Mouse (Mus musculus): ENCODE data around the gene Tubgcp2.

Gene Tubgcp2

GRCm38 (mm10) chr7:140047811-140048311 lies 11.4 kb upstream of the Tubgcp2 start:
- DNase-seq (ENCODE audit: low spot score in 2 of 2) = no peak

- DNase-seq (ENCODE audit: low spot score in 2 of 2) = no peak
These were observed 9.1 kb upstream of the Tubgcp2 start for GRCm38 (mm10) chr7:140045546-140045945.

- no peak for DNase-seq (ENCODE audit: low spot score in 2 of 2)
These were observed 6.3 kb upstream of the Tubgcp2 start for GRCm38 (mm10) chr7:140042728-140043127.

GRCm38 (mm10) chr7:140037171-140037555 lies 694 bp upstream of the Tubgcp2 start:
- no peak for DNase-seq (ENCODE audit: low spot score in 2 of 2)

GRCm38 (mm10) chr7:140035456-140035855 lies 1.0 kb downstream of the Tubgcp2 start:
- DNase-seq (ENCODE audit: low spot score in 2 of 2) = no peak

GRCm38 (mm10) chr7:140033386-140033785 lies 3.1 kb downstream of the Tubgcp2 start:
- no peak for DNase-seq (ENCODE audit: low spot score in 2 of 2)

- no peak for DNase-seq (ENCODE audit: low spot score in 2 of 2)
These were observed 4.1 kb downstream of the Tubgcp2 start for GRCm38 (mm10) chr7:140032366-140032765.

GRCm38 (mm10) chr7:140031771-140032170 lies 4.7 kb downstream of the Tubgcp2 start:
- DNase-seq (ENCODE audit: low spot score in 2 of 2) = no peak

GRCm38 (mm10) chr7:140011336-140011735 lies 25.1 kb downstream of the Tubgcp2 start:
- no peak for DNase-seq (ENCODE audit: low spot score in 2 of 2)

- DNase-seq (ENCODE audit: low spot score in 2 of 2) = no peak
These were observed 28.7 kb downstream of the Tubgcp2 start for GRCm38 (mm10) chr7:140007781-140008180.

- peak in 1 of 2 experiments; percentile 3 for DNase-seq (ENCODE audit: low spot score in 2 of 2)
These were observed 29.4 kb downstream of the Tubgcp2 start for GRCm38 (mm10) chr7:140006861-140007611.

GRCm38 (mm10) chr7:140004666-140005065 lies 31.8 kb downstream of the Tubgcp2 start:
- DNase-seq (ENCODE audit: low spot score in 2 of 2) = peak in 1 of 2 experiments; percentile 3

- peak in 1 of 2 experiments; percentile 2 for DNase-seq (ENCODE audit: low spot score in 2 of 2)
These were observed 35.3 kb downstream of the Tubgcp2 start for GRCm38 (mm10) chr7:140001086-140001740.

GRCm38 (mm10) chr7:139998691-139999350 lies 37.6 kb downstream of the Tubgcp2 start:
- peak in 1 of 2 experiments; percentile 3 for DNase-seq (ENCODE audit: low spot score in 2 of 2)

GRCm38 (mm10) chr7:139994676-139995075 lies 41.8 kb downstream of the Tubgcp2 start:
- DNase-seq (ENCODE audit: low spot score in 2 of 2) = peak; percentile 46 to 63

GRCm38 (mm10) chr7:139994202-139994601 lies 42.3 kb downstream of the Tubgcp2 start:
- no peak for DNase-seq (ENCODE audit: low spot score in 2 of 2)

GRCm38 (mm10) chr7:139993532-139993931 lies 42.9 kb downstream of the Tubgcp2 start:
- no peak for DNase-seq (ENCODE audit: low spot score in 2 of 2)

- DNase-seq (ENCODE audit: low spot score in 2 of 2) = no peak
These were observed 44.1 kb downstream of the Tubgcp2 start, which contains the start of gene Adam8 for GRCm38 (mm10) chr7:139992406-139992805. TSS of gene Adam8 (minus strand) at chr7:139992562.

- DNase-seq (ENCODE audit: low spot score in 2 of 2) = no peak
These were observed 45.5 kb downstream of the Tubgcp2 start for GRCm38 (mm10) chr7:139990864-139991394.

- DNase-seq (ENCODE audit: low spot score in 2 of 2) = no peak
These were observed 48.2 kb downstream of the Tubgcp2 start for GRCm38 (mm10) chr7:139988272-139988671.

GRCm38 (mm10) chr7:139984505-139984904 lies 52.0 kb downstream of the Tubgcp2 start:
- DNase-seq (ENCODE audit: low spot score in 2 of 2) = no peak

GRCm38 (mm10) chr7:139982058-139982457 lies 54.4 kb downstream of the Tubgcp2 start:
- no peak for DNase-seq (ENCODE audit: low spot score in 2 of 2)

All from frontal cortex, postnatal 25 days (tissue).